Mouse (Mus musculus) lung, postnatal 4 days (tissue): ENCODE measurements at regions not wholly inside any gene's neighbourhood (a gene's known extent, or its start where the extent isn't known, plus 50 kb on each side); places are given as distances from the start of the nearest gene placed in this dataset.
"Not testable (repeated sequence)": the region's sequence is repeated elsewhere in the genome, so short reads cannot be mapped to it uniquely, and the experiment has no call there.

Experiments used
- DNase-seq, 2 experiments: peaks; one replicate each; pipeline ENCODE4 v3.0.0; 2021

- no peak for DNase-seq
Measured at GRCm38 (mm10) chr3:18524011-18524410, 575.8 kb downstream of the Cypt12 start.

DNA sequence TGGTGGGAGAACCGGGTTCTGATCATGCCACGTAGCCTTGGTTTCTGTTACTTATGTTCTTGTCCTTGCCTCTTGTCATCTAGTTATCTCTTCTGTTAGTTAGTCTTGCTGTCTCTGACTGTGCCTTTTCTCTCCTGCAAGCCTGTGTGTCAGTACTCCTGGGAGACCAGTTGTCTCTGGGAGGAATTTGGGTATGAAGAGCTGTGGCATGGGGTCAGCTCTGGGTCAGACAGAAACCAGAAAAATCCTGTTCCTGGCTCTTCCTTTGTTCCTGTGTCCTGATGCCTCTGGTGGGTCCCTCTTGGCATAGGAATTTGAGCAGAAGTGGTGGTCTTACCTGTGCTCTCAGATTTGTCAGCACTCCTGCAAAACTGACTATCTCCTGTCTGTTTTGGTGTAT lies 609.0 kb downstream of the Cypt12 start:
- no peak for DNase-seq

- DNase-seq: no peak
Measured at GRCm38 (mm10) chr3:18560282-18560785, 612.1 kb downstream of the Cypt12 start.

DNA sequence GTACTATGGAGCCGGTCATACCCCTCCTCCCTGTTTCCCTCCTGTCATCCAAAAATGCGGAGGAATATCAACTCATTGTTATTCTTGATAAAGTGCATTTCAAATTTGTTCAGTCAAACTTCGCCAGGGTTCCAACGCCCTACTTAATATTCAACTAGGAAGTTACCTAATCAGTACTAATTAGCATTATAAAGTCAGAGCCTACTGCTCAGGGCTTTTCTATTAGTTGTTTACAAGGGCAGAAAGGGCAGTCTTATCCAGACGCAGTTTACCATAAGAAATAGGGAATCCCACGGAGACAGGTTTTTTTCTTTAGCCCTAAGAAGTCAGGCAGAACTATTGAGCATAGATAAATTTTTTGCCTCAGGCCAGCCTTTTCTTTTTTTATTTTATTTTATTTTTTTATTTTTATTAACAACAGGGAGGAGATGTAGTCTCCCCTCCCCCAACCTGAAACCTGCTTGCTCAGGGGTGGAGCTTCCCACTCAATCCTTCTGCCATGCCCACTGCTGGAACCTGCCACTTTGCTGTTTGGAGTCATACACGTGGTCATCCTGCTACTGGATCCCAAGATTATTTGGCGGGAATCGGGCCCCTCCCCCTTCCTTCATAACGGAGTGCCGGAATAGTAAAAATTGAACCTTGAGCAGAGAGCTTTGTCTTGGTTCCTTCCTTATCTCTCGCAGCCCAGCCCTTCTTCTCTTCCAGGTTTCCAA lies 632.9 kb downstream of the Cypt12 start:
- DNase-seq: not testable (repeated sequence)

DNA sequence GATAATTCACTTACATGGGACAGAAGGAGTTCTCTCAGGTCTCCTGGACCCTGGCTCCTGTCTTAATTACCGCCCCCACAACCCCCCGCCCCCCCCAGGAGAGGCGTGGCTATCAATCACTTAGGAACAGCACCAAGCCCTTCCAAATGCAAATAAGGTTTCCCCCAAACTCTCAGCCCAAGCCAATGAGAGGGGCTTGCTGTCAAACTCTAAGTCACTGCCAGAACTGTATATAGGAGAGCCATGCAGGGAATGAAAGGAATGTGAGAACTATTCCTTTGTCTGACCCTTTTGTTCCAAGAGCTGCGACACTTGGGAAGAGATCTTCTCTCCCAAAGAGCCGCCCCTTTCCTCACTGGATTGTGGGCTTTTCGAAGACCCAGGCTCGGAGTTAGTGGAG lies 672.4 kb downstream of the Cypt12 start:
- DNase-seq: no peak

DNA sequence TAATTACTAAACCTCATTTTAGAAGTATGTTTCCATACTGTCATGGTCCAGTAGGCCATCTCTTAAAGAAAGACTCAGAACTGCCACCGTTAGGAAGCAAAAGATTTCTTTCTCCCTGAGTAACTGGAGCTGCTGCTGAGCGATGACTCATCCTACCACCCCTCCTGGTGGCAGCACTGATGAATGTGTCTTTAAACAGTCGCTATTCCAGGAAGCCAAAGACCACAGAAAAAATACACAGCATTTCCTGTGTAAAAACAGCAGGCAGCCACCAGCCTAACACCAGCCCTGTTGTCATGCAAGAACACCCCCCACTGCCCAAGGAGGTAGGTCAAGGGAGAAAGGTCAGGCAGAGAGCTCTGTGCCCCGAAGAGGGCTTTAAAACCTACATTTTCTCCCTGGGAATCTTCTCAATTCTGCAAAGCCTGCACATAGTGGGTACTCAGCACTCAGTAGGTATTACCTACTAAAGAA lies 675.7 kb downstream of the Cypt12 start:
- DNase-seq: peak; percentile 74 to 86

DNA sequence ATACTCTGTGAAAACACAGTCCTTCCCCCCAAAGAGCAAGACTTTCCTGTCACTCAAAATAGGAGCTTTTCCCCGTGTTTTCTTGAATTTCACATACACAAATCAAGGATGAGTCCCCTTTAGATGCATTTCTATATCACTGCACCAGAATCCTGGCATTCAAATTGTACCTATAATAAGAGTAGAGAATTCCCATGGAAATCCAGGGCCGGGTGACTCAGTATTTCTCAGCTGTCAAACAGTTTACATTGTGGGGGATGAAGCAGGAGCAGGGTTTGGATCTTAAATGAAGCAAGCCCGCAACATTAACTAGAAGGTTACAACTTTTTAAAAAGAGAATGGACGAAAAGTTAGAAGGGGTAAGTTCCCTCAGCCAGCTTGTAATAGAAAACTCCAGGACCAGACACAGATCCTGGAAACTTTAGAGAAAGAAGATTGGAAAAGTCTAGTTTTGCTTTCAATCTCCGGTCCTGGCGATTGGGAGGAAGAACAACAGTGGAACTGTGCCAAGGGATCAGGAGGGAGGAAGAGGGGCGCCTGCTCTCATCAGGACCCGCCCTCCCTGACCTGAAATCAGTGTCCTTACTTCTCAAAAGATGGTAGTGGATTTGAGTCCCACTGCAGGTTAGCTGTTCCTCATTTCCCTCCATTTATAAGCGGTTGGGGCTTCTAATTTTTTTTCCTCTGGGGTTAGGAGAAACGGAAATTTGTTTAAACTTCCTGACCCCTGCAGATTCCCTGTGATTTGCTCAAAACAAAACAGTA lies 676.4 kb downstream of the Cypt12 start:
- DNase-seq: peak; percentile 47 to 58

DNA sequence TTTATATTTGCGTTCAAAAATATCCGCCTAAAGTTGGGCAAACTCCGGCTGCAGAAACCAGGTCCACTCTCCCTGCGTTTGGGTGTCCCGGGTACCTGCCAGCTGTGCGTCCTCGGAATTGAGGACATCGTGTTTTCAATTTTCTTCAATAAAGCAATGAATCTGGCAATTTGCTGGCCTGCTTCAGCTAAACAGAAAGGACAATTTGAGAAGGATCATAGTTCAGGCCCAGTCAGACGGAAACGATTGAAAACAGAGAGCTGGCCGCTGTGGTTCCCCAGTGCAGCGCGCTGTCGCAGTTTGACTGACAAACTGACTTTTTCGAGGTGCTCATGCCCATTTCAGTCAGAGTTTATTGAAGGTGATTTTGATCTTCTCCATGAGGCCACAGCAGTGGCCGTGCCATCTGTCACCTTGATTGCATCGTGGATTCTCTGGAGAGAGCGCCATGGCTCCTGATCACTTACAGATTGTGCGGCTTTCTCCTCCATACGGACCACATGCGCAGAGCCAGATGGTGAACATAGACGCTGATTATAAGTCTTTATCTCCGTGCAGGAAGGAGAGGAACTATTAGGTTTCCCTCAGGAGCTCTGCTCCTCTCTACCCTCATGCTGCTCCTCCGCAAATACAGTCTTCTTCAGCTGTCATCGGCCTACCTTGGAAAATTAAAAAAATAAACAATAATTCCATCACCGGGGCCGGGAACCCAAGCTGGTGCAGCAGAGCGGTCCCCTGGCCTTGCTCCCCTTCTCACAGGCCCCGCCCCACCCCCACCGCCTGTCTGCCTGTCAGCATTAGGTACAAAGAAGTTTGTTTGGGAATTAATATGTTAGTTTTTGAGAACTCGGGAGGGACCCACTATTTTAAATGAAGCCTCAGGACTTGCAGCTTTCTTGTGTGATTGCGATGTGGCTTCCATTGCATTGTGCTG lies 677.5 kb downstream of the Cypt12 start:
- DNase-seq: peak; percentile 28 to 31

- no peak for DNase-seq
Measured at GRCm38 (mm10) chr3:18626375-18626774, 678.2 kb downstream of the Cypt12 start.

DNA sequence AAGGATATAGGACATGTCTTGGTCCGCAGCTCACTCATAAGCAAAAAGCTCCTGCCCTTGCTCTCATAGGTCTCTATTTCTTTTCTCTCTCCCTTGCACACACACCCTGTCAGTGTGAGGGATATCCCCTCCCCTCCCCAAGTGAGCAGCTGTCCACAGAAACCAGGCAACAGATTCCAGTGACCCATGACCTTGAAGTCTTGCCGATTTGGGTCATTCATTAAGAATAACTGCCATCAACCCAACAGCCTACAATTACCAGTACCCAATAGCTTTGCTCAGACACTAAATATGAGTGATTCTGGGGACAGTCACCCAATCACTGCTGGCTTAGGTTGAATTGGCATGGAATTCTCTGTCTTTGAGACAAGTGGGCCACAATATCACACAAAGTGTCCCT lies 678.6 kb downstream of the Cypt12 start:
- DNase-seq: no peak

DNA sequence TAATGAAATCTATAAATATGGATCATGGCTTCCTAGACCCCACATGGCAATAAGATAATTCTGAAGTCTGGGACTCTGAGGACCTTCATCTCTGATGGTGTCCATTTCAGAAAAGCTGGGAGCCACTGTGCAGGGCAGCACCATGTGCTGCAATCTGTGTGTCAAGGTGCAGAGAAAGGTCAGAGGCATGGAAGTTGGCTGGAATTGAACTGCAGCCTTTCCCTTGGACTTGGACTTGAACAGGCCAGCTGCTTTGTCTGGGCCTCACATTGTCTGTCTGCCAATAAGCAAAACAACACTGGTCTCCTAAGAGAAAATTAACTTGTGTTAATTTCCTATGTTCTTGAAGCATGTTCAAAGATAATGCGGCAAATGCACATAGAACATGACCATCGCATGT lies 681.0 kb downstream of the Cypt12 start:
- no peak for DNase-seq

GRCm38 (mm10) chr3:18631601-18632000 lies 683.4 kb downstream of the Cypt12 start:
- DNase-seq: no peak

DNA sequence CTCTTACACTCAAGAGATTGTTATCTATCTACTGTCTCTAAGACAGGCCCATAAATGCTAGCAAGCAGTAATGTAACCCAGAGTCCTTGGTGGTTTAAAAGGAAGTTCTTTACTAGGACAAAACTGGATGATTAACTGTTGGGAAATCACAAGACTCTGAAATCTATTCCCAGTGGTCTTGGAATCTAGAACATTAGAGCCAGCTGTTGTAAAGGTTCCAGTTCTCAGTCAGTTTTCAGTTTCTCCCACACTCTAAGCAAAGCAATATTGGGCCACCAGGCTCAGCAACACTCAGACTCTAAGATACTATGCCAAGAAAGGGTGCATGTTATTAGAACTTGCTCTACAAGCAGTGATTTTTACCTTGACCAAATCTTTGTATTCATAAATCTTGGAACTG lies 686.6 kb downstream of the Cypt12 start:
- DNase-seq: no peak

DNA sequence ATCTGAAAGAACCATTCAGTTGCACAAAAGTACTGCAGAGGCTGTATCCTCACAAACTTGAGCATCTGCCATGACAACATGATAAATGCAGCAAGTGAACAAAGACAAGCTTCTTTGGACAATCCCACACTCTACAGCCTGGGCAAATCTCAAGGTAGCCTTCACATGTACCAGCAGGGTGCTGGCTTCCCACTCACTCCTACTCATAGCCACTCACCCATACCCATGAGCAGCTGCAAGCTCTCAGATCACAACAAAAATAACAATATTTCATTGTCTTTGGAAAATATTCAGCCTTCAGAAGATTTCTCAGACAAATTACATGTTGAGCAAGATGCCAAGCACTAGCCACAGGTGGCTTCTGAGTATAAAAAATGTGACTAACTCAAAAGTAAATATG lies 689.3 kb downstream of the Cypt12 start:
- DNase-seq: no peak

GRCm38 (mm10) chr3:18640286-18640685 lies 692.1 kb downstream of the Cypt12 start:
- DNase-seq: no peak

GRCm38 (mm10) chr3:18641688-18642087 lies 693.5 kb downstream of the Cypt12 start:
- no peak for DNase-seq

DNA sequence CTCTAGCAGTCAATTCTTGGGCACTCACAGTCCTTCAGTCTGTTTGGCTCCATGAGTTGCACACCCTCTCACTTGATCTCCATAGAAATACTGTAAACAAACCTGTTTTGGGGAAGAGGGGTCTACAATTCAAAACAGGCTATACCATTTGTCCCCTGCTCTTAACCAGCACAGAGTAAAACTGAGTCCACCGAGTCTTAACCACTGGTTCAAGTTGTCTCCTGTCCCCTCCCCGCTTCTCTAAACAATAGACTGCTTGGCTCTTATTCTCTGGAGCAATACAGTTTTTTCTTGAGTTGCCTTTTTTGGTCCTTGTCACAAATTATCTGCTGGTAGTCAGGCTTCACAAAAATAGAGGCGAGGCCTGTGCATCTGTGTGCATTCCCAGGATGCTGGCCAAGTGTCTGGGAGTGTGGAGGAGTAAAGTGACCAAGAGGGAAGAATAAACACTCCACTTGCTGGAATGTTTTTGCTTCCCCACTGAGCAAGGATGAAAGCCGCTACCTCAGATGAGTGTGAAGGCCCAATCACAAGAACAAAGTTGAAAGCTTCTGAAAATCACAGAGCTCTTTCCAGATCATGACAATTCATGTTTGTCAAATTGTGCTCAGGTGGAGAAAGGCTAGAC lies 695.3 kb downstream of the Cypt12 start:
- peak; percentile 17 to 44 for DNase-seq

- no peak for DNase-seq
Measured at GRCm38 (mm10) chr3:18645481-18645880, 697.3 kb downstream of the Cypt12 start.

DNA sequence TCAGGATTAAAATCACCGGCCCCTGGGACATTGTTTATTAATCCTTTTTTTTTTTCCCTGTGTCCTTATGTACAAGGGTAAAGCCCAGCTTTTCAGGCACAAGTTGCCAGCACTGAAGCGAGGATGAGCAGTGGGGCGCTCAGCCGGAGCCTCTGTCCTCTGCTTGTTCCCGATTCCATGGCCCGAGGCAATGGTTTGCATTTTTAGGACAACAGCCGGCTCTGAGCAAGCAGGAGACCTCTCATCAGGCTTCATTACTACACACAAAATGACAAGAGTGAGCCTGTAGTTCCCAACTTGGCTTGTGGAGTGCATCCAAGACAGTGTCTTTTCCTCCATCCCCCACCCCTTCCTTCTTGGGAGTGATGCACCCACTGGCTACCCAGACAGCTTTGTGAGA lies 697.7 kb downstream of the Cypt12 start:
- no peak for DNase-seq

GRCm38 (mm10) chr3:18653557-18653956 lies 705.3 kb downstream of the Cypt12 start:
- no peak for DNase-seq

DNA sequence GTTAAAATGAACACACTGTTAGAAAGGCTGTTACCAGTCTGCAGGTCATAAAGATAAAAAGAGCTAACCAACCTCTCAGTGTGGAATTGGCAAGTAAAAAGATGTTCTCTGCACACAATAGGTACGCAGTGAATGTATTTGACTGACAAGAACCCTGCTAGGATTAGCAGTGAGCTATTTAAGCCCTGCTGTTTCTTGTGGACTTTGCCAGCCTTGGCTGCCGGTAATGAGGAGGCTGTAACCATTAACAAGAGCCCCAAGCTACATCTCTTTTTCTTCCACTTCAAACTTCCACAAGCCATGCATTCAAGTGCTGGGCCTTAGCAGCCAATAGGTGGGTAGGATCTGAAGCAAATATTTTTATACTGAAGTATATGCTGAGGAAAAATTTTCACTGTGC lies 717.5 kb downstream of the Cypt12 start:
- DNase-seq: no peak

DNA sequence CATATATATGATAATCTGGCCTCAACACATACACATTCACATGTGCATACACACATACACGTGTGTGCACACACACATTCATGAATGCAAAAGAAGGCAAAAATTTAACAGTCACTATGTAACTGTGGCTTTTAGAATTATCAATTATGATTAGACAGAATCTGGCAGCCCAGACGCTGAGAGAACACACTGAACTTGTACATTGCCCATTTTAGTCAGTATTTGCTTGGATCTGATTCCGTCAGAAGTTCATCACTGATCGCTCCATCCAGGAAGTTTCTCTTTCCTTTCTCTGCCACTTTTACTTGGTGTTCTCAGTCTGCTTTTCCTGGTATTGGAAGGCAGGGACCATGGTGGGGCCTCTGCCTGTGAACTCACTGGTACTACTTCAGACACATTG lies 719.5 kb downstream of the Cypt12 start:
- no peak for DNase-seq

DNA sequence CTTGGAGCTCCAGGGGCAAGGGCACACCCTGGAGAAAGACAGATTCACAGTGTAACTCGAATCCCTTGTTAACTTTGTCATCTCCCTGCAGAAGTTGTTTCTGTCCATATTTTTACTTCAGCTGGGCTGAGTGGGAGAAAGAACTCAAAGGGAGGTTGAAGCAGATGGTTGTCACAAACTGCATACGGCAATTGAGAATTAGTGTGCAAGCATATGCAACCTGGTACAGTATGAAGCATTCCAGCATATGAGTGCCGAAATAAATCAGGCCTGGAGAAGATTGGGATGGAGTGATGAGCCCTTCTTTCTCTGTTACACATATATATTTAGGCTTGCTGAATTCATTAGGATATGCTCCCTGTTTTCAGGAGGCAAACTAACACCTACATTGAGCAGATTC lies 720.7 kb downstream of the Cypt12 start:
- no peak for DNase-seq
